Mouse (Mus musculus) Patski (cell line): ENCODE results near the gene Gm45783. TPM values are rescaled to one million over a fixed set of nuclear protein-coding genes. Genes with fewer than 3 reads are reported as not detected.
"Not testable (repeated sequence)": the region's sequence is repeated elsewhere in the genome, so short reads cannot be mapped to it uniquely, and the experiment has no call there.

Source experiments
- ATAC-seq: fragments of 100-300 bp; one replicate; pipeline ENCODE4 v1.8.0; 2021
- CTCF ChIA-PET: fragments of 350-600 bp; sonication (Branson Sonifier 250); formaldehyde crosslinking; loops from one replicate; lab custom pipeline; 2022; ENCODE audit warnings: inconsistent platforms; lab: Charles Lee
- POLR2A ChIA-PET: fragments of 350-600 bp; sonication (Branson Sonifier 250); formaldehyde crosslinking; loops from one replicate; lab custom pipeline; 2022; ENCODE audit warnings: antibody characterized with exemption, inconsistent platforms; lab: Charles Lee
- DNase-seq: peaks from one replicate; pipeline ENCODE4 v3.0.0-alpha.2; 2011; ENCODE audit warnings: low read depth, low spot score
- H3K27me3 ChIP-seq: fragments of 371-371 bp; one replicate; pipeline ENCODE4 v1.5.1; 2021
- CTCF ChIP-seq: fragments of 100-300 bp; IDR thresholded peaks from one replicate; pipeline ENCODE4 v1.5.1; 2021
- in situ Hi-C: fragments of 300-500 bp; cut with MboI; formaldehyde crosslinking; loops from 3 replicates; pipeline ENCODE4 v1.11.1; 2018; ENCODE audit warnings: low pct_unique_long_range_greater_than_20kb, mixed read lengths
- polyA plus RNA-seq: library from polyadenylated mRNA; unstranded; gene quantifications from one replicate; pipeline ENCODE4 v1.2.3, GENCODE M21; 2021

Gene Gm45783
- not detected for polyA plus RNA-seq

DNA sequence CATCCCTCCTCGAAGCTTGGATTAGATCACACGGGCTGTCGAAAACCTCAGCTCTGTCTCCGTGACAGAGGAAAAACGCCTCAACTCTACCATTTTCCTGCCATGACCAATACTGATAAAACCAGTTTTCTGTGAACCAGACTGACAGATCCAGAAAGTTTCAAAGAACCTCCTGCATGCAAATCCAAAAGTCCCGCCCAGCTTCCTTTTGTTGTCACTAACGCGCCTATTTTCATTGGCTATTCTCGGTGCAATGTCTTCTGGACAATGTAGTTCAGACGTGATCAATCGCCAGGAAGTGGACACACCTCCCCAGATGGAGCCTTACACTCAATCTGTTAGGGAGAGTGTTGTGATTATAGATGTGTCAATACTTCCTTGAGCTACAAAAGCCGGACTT, at the start of gene Gm45783:
Gene Gm45783, minus strand, starts transcription at position 143 of the 400 bp plus-strand sequence.
- in situ Hi-C loops, ATAC-seq, DNase-seq, POLR2A ChIA-PET, CTCF ChIA-PET, H3K27me3 ChIP-seq: not testable (repeated sequence)

DNA sequence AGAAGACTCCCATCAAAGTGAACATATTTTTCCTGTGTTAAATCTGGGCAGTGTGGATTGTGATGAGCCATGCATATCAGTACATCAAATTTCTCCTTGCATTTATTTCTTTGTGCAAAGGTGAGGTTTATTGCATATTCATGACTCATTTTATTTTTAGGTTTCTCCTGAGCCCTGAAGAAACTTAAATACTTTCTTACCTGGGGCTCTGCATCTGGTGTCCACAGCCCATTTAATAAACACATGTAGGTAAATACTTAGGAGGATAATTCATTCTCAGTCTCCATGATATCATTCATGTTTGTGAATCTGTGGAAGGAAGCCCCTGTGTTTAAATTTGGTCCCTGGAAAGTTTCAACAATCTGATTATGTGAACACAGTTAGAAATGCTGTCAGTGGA, 25.2 kb upstream of the Gm45783 start, which contains the start of gene Vmn2r31:
Gene Vmn2r31, minus strand, starts transcription at position 101 of the 400 bp plus-strand sequence.
- POLR2A ChIA-PET, DNase-seq, CTCF ChIA-PET, in situ Hi-C loops, H3K27me3 ChIP-seq, ATAC-seq: not testable (repeated sequence)

DNA sequence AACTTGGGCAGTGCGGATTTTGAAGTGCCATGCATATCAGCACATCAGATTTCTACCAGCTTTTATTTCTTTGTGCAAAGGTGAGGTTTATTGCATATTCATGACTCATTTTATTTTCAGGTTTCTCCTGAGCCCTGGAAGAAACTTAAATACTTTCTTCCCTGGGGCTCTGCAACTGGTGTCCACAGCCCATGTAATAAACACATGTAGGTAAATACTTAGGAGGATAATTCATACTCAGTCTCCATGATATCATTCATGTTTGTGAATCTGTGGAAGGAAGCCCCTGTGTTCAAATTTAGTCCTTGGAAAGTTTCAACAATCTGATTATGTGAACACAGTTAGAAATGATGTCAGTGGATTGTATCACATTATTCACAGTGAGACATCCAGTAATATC, 36.9 kb downstream of the Gm45783 start, which contains the start of gene Vmn2r30:
Gene Vmn2r30, minus strand, starts transcription at position 101 of the 400 bp plus-strand sequence.
- CTCF ChIA-PET, H3K27me3 ChIP-seq, in situ Hi-C loops, ATAC-seq, DNase-seq, POLR2A ChIA-PET: not testable (repeated sequence)

DNA sequence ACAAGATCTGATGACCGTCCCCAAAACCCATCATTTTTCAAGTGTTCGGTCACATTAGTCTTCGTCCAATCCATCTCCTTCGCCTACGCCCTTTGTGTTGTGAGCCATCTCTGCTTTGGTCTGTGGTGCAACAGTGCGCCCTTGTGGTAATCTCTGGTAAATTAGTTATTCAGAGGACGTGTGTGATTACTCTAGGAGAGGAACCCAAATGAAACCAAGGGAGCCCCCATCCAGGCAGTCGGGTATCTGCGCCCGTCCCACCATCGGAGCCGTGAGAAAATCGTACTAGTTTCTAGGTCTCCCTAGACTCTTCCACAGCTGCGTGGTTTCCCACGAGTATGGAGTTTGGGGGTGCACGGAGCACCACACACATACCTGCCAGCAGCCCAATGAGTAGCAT, 78.8 kb downstream of the Gm45783 start:
- TF ChIP-seq CTCF, result peak; percentile 50
- DNase-seq, result no peak
- POLR2A ChIA-PET, result no interaction called here
- ATAC-seq, result no peak
- CTCF ChIA-PET, result no interaction called here
- H3K27me3 ChIP-seq, result peaks cover 3% of the 10 kb centered on the region
- in situ Hi-C loops, result loop anchor here (25.0 kb wide), 3 partner anchors 158 to 633 kb away; partner anchors contain the start of gene Zfp773

Other genes starting within 250 kb of the Gm45783 start
- 0.55 TPM for gene Zfp773, start 237.8 kb downstream of the Gm45783 start, polyA plus RNA-seq
- gene Zfp418, start 203.2 kb downstream of the Gm45783 start, polyA plus RNA-seq, result 2.1 TPM
- 3.5 TPM for gene Zfp772, start 164.6 kb downstream of the Gm45783 start, polyA plus RNA-seq
- gene Vmn2r29, start 127.2 kb downstream of the Gm45783 start, polyA plus RNA-seq, result not detected
- gene Gm45844, start 96.3 kb downstream of the Gm45783 start, polyA plus RNA-seq, result 0.08 TPM
- 10.7 TPM for gene Clcn4, start 73.7 kb downstream of the Gm45783 start, polyA plus RNA-seq
- not detected for gene Vmn2r30, start 37.0 kb downstream of the Gm45783 start, polyA plus RNA-seq
- not detected for gene Vmn2r31, start 25.1 kb upstream of the Gm45783 start, polyA plus RNA-seq
- gene Vmn2r32, start 105.4 kb upstream of the Gm45783 start, polyA plus RNA-seq, result not detected
- gene Vmn2r33, start 192.2 kb upstream of the Gm45783 start, polyA plus RNA-seq, result not detected